Mouse (Mus musculus): ENCODE data around the gene Uhrf1bp1l. TPM values are rescaled to one million over a fixed set of nuclear protein-coding genes. Genes with fewer than 3 reads are reported as not detected.

Uhrf1bp1l gene
- polyA plus RNA-seq, 1 experiment from 2014 or later = 34.6 TPM

DNA sequence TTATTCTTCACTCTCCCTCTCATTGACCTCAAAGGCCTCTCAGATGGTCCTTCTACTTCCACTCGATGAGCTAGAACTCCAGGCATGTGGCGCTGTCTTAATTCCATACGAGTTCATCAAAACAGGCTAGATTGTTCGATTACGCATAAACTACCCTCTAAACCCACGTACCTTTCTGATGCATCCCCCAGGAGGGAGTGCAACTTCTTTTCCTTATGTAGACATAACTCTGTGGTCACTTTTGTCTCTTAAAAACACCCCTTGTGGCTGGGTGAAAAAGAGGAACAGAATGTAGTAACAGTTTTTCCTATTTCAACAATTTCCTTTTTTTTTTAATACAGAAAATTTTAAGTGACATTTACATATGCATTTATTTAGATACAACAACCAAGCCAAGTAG lies 3.8 kb upstream of the Uhrf1bp1l start:
- no peak for TF ChIP-seq CTCF (IDR thresholded peaks at IDR 0.05)
- TF ChIP-seq EP300 (IDR thresholded peaks at IDR 0.05) = no peak
- 77% methylated on average over 6 of the region's 6 CpGs for WGBS

DNA sequence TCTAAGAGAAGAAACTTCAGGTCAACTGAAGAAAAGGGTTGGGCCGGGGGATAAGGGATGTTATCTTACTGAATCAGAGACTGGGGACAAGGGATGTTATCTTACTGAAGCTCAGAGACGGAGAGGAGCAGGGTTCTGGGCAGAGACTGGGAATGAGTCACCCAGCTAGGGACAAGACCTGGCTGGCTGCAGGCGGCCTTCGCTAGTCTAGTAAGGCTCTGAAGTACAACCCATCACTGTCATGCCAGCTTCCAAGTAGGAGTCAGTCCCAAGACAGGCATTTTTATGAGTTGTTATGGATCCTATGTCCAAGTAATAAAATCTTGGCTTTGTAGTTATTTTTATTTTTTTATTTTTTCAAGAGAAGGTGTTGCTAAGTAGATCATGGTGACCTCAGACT lies 1.5 kb upstream of the Uhrf1bp1l start:
- no peak for DNase-seq (ENCODE audit: low spot score)
- Histone ChIP-seq H3K27me3 (replicated peaks; ENCODE audit: insufficient read depth, low read length) (no peaks in the 10 kb centered on the region), H3K9ac (replicated peaks; ENCODE audit: low read depth) (no peak overlapping the region), H3K36me3 (ENCODE audit: insufficient read depth, low read length) (no peaks in the 10 kb centered on the region), H3K27ac (ENCODE audit: low read length) (no peak overlapping the region), H3K9me3 (ENCODE audit: low read length) (no peaks in the 10 kb centered on the region), H3K4me3 (ENCODE audit: low read depth, low read length) (no peak overlapping the region), H3K4me2 (replicated peaks; ENCODE audit: low read depth, low read length) (no peak overlapping the region), H3K4me1 (ENCODE audit: insufficient read depth, low read depth, low read length) (no peaks in the 10 kb centered on the region; the same call in 1 of the 2 replicates)
- TF ChIP-seq CTCF (IDR thresholded peaks at IDR 0.05) = no peak
- TF ChIP-seq EP300 (IDR thresholded peaks at IDR 0.05) = no peak
- no peak for ATAC-seq
- WGBS = 81% methylated on average over 4 of the region's 4 CpGs

More for the DNA sequence above, 3.8 kb upstream of the Uhrf1bp1l start:
- Histone ChIP-seq H3K4me3 (ENCODE audit: low read depth, low read length) (no peak overlapping the region), H3K27ac (ENCODE audit: low read length) (no peak overlapping the region), H3K4me2 (replicated peaks; ENCODE audit: low read depth, low read length) (no peak overlapping the region), H3K27me3 (replicated peaks; ENCODE audit: insufficient read depth, low read length) (no peaks in the 10 kb centered on the region), H3K9ac (replicated peaks; ENCODE audit: low read depth) (no peak overlapping the region), H3K4me1 (ENCODE audit: insufficient read depth, low read depth, low read length) (no peaks in the 10 kb centered on the region; the same call in 1 of the 2 replicates), H3K9me3 (ENCODE audit: low read length) (no peaks in the 10 kb centered on the region), H3K36me3 (ENCODE audit: insufficient read depth, low read length) (no peaks in the 10 kb centered on the region)
- ATAC-seq (no peak), DNase-seq (ENCODE audit: low spot score) (no peak)

DNA sequence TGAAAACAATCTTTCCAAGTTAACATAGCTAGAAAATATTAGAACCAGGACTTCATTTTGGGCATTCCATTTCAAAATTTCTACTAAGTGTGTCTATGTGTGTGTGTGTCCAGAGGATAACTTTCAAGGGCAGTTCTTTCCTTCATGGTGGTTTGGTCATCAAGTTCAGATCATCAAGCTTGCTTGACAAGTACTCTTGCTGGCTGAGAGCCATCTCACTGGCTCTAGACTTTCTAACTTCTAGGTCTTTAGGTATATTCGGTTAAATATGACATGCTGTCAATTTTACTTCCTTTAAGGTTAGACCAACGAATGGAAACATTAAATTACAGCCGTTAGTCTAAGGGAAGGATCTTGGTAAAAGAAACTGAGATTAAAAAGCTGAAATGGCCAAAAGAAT lies 450 bp upstream of the Uhrf1bp1l start:
- DNase-seq (ENCODE audit: low spot score) = peak; percentile 50
- Histone ChIP-seq H3K4me3 (ENCODE audit: low read depth, low read length) (peak overlapping the region; percentile 97), H3K4me1 (ENCODE audit: insufficient read depth, low read depth, low read length) (no peaks in the 10 kb centered on the region; the same call in 1 of the 2 replicates), H3K9ac (replicated peaks; ENCODE audit: low read depth) (no peak overlapping the region), H3K4me2 (replicated peaks; ENCODE audit: low read depth, low read length) (peak overlapping the region; percentile 64), H3K27ac (ENCODE audit: low read length) (peak overlapping the region; percentile 94; the same call in 1 of the 2 replicates), H3K36me3 (ENCODE audit: insufficient read depth, low read length) (no peaks in the 10 kb centered on the region), H3K9me3 (ENCODE audit: low read length) (no peaks in the 10 kb centered on the region), H3K27me3 (replicated peaks; ENCODE audit: insufficient read depth, low read length) (no peaks in the 10 kb centered on the region)
- no peak for ATAC-seq
- 19% methylated on average over 3 of the region's 3 CpGs for WGBS
- peak; percentile 48; the same call in 1 of the 2 replicates for TF ChIP-seq EP300 (IDR thresholded peaks at IDR 0.05)
- TF ChIP-seq CTCF (IDR thresholded peaks at IDR 0.05) = no peak

- Histone ChIP-seq H3K27ac (ENCODE audit: low read length) (peak overlapping the region; percentile 94), H3K27me3 (replicated peaks; ENCODE audit: insufficient read depth, low read length) (no peaks in the 10 kb centered on the region), H3K9ac (replicated peaks; ENCODE audit: low read depth) (peak overlapping the region; percentile 95), H3K4me3 (ENCODE audit: low read depth, low read length) (peak overlapping the region; percentile 97), H3K9me3 (ENCODE audit: low read length) (no peaks in the 10 kb centered on the region), H3K4me2 (replicated peaks; ENCODE audit: low read depth, low read length) (peak overlapping the region; percentile 64), H3K36me3 (ENCODE audit: insufficient read depth, low read length) (no peaks in the 10 kb centered on the region), H3K4me1 (ENCODE audit: insufficient read depth, low read depth, low read length) (no peaks in the 10 kb centered on the region; the same call in 1 of the 2 replicates)
- DNase-seq (ENCODE audit: low spot score) = peak; percentile 86
- under 1% methylated on average over 14 of the region's 14 CpGs for WGBS
- ATAC-seq = peak; percentile 15
- TF ChIP-seq EP300 (IDR thresholded peaks at IDR 0.05) (0 out of 2 replicates have a peak, but pooled peaks have one; percentile 9), CTCF (IDR thresholded peaks at IDR 0.05) (no peak)
Observed at GRCm38 (mm10) chr10:89745666-89746020, 852 bp downstream of the Uhrf1bp1l start.

DNA sequence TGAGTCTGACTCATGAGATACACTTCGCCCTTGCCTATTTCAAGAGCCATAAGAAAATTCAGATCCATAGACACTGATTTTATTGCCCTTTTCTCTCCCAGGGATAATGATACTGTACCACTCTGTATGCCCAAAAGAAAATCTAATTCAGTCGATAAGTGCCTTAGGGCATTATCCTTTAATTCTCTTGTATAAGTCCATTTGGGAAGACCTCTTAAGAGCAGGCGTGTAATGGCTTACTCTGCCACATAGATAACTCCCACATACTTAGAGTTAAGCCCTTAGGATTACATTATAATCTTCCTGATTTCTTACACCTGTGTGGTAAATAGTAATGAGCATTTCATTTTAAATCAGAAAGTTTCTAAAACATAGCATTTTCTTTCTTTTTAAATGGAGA lies 1.8 kb downstream of the Uhrf1bp1l start:
- no peaks in the 10 kb centered on the region for H3K36me3 ChIP-seq (ENCODE audit: insufficient read depth, low read length)
- H3K4me2 ChIP-seq (replicated peaks; ENCODE audit: low read depth, low read length) = peak overlapping the region; percentile 19; the same call in 1 of the 2 replicates
- no peak overlapping the region for H3K9ac ChIP-seq (replicated peaks; ENCODE audit: low read depth)
- DNase-seq (ENCODE audit: low spot score) (no peak), ATAC-seq (no peak)
- 81% methylated on average over 3 of the region's 3 CpGs for WGBS
- TF ChIP-seq CTCF (IDR thresholded peaks at IDR 0.05) (no peak), EP300 (IDR thresholded peaks at IDR 0.05) (no peak)
- H3K27me3 ChIP-seq (replicated peaks; ENCODE audit: insufficient read depth, low read length) = no peaks in the 10 kb centered on the region
- H3K27ac ChIP-seq (ENCODE audit: low read length) = no peak overlapping the region
- no peaks in the 10 kb centered on the region; the same call in 1 of the 2 replicates for H3K4me1 ChIP-seq (ENCODE audit: insufficient read depth, low read depth, low read length)
- no peaks in the 10 kb centered on the region for H3K9me3 ChIP-seq (ENCODE audit: low read length)
- no peak overlapping the region for H3K4me3 ChIP-seq (ENCODE audit: low read depth, low read length)

GRCm38 (mm10) chr10:89747221-89747905 lies 2.6 kb downstream of the Uhrf1bp1l start:
- Histone ChIP-seq H3K36me3 (ENCODE audit: insufficient read depth, low read length) (no peaks in the 10 kb centered on the region), H3K4me3 (ENCODE audit: low read depth, low read length) (no peak overlapping the region), H3K27me3 (replicated peaks; ENCODE audit: insufficient read depth, low read length) (no peaks in the 10 kb centered on the region), H3K9me3 (ENCODE audit: low read length) (no peaks in the 10 kb centered on the region), H3K9ac (replicated peaks; ENCODE audit: low read depth) (no peak overlapping the region), H3K27ac (ENCODE audit: low read length) (no peak overlapping the region), H3K4me2 (replicated peaks; ENCODE audit: low read depth, low read length) (peak overlapping the region; percentile 27; the same call in 1 of the 2 replicates), H3K4me1 (ENCODE audit: insufficient read depth, low read depth, low read length) (no peaks in the 10 kb centered on the region; the same call in 1 of the 2 replicates)
- DNase-seq (ENCODE audit: low spot score) (no peak), ATAC-seq (no peak)
- 75% methylated on average over 8 of the region's 8 CpGs for WGBS
- TF ChIP-seq EP300 (IDR thresholded peaks at IDR 0.05) (no peak), CTCF (IDR thresholded peaks at IDR 0.05) (no peak)
